Mouse (Mus musculus): ENCODE data around the gene Btbd19. TPM values are rescaled to one million over a fixed set of nuclear protein-coding genes. Genes with fewer than 3 reads are reported as not detected.

The Btbd19 gene
- polyA plus RNA-seq, 1 experiment from 2014 or later = 5.1 TPM

DNA sequence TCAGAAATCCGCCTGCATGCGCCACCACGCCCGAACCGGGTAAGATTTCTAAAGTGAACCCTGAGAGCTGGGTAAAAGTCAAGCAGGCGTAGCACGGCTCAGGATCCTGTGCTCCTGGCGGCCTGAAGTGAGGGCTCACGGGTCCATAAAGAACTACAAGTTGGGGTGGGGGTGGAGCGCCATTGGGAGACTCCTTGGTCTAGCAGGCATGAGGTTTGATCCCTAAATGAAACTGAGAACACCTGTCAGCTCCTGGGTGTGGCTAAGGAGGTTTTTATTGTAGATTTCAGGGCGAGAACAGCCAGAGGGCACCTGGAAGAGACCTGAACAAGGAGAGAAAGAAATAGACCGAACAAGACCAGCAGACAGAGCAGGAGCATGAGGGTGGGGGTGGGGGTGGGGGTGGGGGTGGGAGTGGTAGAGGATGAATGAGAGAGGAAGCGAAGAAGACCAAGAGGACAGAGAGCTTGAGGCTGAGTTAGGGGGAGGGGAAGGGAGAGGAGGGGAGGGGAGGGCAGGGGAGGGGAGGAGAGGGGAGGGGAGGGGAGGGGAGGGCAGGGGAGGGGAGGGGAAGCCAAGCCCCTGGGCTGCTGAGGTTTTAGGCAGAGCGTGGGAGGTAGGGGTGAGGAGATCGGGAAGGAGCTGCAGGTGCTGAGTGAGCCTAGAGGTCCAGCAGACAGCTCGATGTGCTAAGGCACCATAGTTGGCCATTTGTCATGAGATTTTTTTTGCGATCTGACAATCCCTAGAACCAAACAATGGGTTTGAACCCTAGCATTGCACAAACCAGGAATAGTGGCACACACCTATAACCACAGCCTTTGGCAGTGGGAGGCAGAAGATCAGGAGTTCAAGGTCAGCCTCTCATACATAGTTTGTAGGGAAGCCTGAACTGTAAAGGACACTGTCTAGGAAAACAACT, 13.0 kb upstream of the Btbd19 start:
- Histone ChIP-seq H3K36me3 (ENCODE audit: insufficient read depth, low read length) (no peaks in the 10 kb centered on the region), H3K9ac (replicated peaks; ENCODE audit: low read length) (no peak overlapping the region), H3K4me3 (ENCODE audit: low read length) (no peak overlapping the region), H3K4me2 (replicated peaks; ENCODE audit: low read depth, low read length) (no peak overlapping the region), H3K9me3 (ENCODE audit: low read length) (no peaks in the 10 kb centered on the region), H3K27me3 (ENCODE audit: insufficient read depth, low read length) (no peaks in the 10 kb centered on the region), H3K27ac (ENCODE audit: low read length) (no peak overlapping the region), H3K4me1 (ENCODE audit: insufficient read depth, low read length) (peaks cover 8% of the 10 kb centered on the region)
- WGBS = 56% methylated on average over 15 of the region's 17 CpGs
- no peak for ATAC-seq (ENCODE audit: low FRiP score, low TSS enrichment)

- no peak overlapping the region for H3K4me3 ChIP-seq (ENCODE audit: low read length)
- H3K9me3 ChIP-seq (ENCODE audit: low read length) = no peaks in the 10 kb centered on the region
- 38% methylated on average over 8 of the region's 8 CpGs for whole genome bisulfite sequencing
- ATAC-seq (ENCODE audit: low FRiP score, low TSS enrichment) = 0 out of 2 replicates have a peak, but pooled peaks have one; percentile 19
- peaks cover 15% of the 10 kb centered on the region for H3K27me3 ChIP-seq (ENCODE audit: insufficient read depth, low read length)
- no peaks in the 10 kb centered on the region for H3K36me3 ChIP-seq (ENCODE audit: insufficient read depth, low read length)
- no peak overlapping the region for H3K4me2 ChIP-seq (replicated peaks; ENCODE audit: low read depth, low read length)
- peaks cover 15% of the 10 kb centered on the region for H3K4me1 ChIP-seq (ENCODE audit: insufficient read depth, low read length)
- no peak overlapping the region for H3K9ac ChIP-seq (replicated peaks; ENCODE audit: low read length)
- H3K27ac ChIP-seq (ENCODE audit: low read length) = no peak overlapping the region
Observed at GRCm38 (mm10) chr4:117136034-117136433, 10.5 kb upstream of the Btbd19 start.

- no peaks in the 10 kb centered on the region for H3K36me3 ChIP-seq (ENCODE audit: insufficient read depth, low read length)
- WGBS = 28% methylated on average over 2 of the region's 2 CpGs
- no peak overlapping the region for H3K27ac ChIP-seq (ENCODE audit: low read length)
- no peak for ATAC-seq (ENCODE audit: low FRiP score, low TSS enrichment)
- H3K4me1 ChIP-seq (ENCODE audit: insufficient read depth, low read length) = peaks cover 15% of the 10 kb centered on the region
- H3K4me3 ChIP-seq (ENCODE audit: low read length) = no peak overlapping the region
- no peak overlapping the region for H3K9ac ChIP-seq (replicated peaks; ENCODE audit: low read length)
- H3K9me3 ChIP-seq (ENCODE audit: low read length) = no peaks in the 10 kb centered on the region
- H3K4me2 ChIP-seq (replicated peaks; ENCODE audit: low read depth, low read length) = no peak overlapping the region
- peaks cover 15% of the 10 kb centered on the region for H3K27me3 ChIP-seq (ENCODE audit: insufficient read depth, low read length)
Observed at GRCm38 (mm10) chr4:117134601-117134995, 9.1 kb upstream of the Btbd19 start.

GRCm38 (mm10) chr4:117133817-117134600, 8.5 kb upstream of the Btbd19 start, which contains the start of gene Plk3:
Gene Plk3 (minus strand): TSS chr4:117133963.
- peak; percentile 93 for ATAC-seq (ENCODE audit: low FRiP score, low TSS enrichment)
- no peak within 1 kb of the TSS for H3K27ac ChIP-seq (ENCODE audit: low read length)
- WGBS = 1% methylated on average over 40 of the region's 48 CpGs

GRCm38 (mm10) chr4:117133366-117133796, 7.9 kb upstream of the Btbd19 start:
- Histone ChIP-seq H3K4me1 (ENCODE audit: insufficient read depth, low read length) (peaks cover 15% of the 10 kb centered on the region), H3K36me3 (ENCODE audit: insufficient read depth, low read length) (peaks cover 4% of the 10 kb centered on the region; the same call in 1 of the 2 replicates), H3K4me2 (replicated peaks; ENCODE audit: low read depth, low read length) (peak overlapping the region; percentile 98), H3K9ac (replicated peaks; ENCODE audit: low read length) (peak overlapping the region; percentile 87), H3K27me3 (ENCODE audit: insufficient read depth, low read length) (peaks cover 15% of the 10 kb centered on the region), H3K27ac (ENCODE audit: low read length) (no peak overlapping the region), H3K9me3 (ENCODE audit: low read length) (no peaks in the 10 kb centered on the region), H3K4me3 (ENCODE audit: low read length) (peak overlapping the region; percentile 77)
- peak; percentile 10; the same call in 1 of the 2 replicates for ATAC-seq (ENCODE audit: low FRiP score, low TSS enrichment)
- under 1% methylated on average over 42 of the region's 42 CpGs for WGBS

More at GRCm38 (mm10) chr4:117133817-117134600, 8.5 kb upstream of the Btbd19 start, which contains the start of gene Plk3:
- Histone ChIP-seq H3K9me3 (ENCODE audit: low read length) (no peaks in the 10 kb centered on the region), H3K27me3 (ENCODE audit: insufficient read depth, low read length) (peaks cover 15% of the 10 kb centered on the region), H3K4me1 (ENCODE audit: insufficient read depth, low read length) (peaks cover 15% of the 10 kb centered on the region), H3K4me3 (ENCODE audit: low read length) (peak within 1 kb of the TSS; percentile 77), H3K9ac (replicated peaks; ENCODE audit: low read length) (peak within 1 kb of the TSS; percentile 87), H3K4me2 (replicated peaks; ENCODE audit: low read depth, low read length) (peak within 1 kb of the TSS; percentile 98), H3K36me3 (ENCODE audit: insufficient read depth, low read length) (no peaks in the 10 kb centered on the region)

- Histone ChIP-seq H3K4me2 (replicated peaks; ENCODE audit: low read depth, low read length) (peak overlapping the region; percentile 98), H3K4me1 (ENCODE audit: insufficient read depth, low read length) (peaks cover 15% of the 10 kb centered on the region), H3K4me3 (ENCODE audit: low read length) (peak overlapping the region; percentile 77), H3K27ac (ENCODE audit: low read length) (no peak overlapping the region), H3K9ac (replicated peaks; ENCODE audit: low read length) (peak overlapping the region; percentile 87), H3K9me3 (ENCODE audit: low read length) (no peaks in the 10 kb centered on the region), H3K36me3 (ENCODE audit: insufficient read depth, low read length) (peaks cover 9% of the 10 kb centered on the region; the same call in 1 of the 2 replicates), H3K27me3 (ENCODE audit: insufficient read depth, low read length) (peaks cover 15% of the 10 kb centered on the region)
- ATAC-seq (ENCODE audit: low FRiP score, low TSS enrichment) = no peak
- WGBS = 27% methylated on average over 11 of the region's 11 CpGs
Observed at GRCm38 (mm10) chr4:117132794-117133143, 7.2 kb upstream of the Btbd19 start.

DNA sequence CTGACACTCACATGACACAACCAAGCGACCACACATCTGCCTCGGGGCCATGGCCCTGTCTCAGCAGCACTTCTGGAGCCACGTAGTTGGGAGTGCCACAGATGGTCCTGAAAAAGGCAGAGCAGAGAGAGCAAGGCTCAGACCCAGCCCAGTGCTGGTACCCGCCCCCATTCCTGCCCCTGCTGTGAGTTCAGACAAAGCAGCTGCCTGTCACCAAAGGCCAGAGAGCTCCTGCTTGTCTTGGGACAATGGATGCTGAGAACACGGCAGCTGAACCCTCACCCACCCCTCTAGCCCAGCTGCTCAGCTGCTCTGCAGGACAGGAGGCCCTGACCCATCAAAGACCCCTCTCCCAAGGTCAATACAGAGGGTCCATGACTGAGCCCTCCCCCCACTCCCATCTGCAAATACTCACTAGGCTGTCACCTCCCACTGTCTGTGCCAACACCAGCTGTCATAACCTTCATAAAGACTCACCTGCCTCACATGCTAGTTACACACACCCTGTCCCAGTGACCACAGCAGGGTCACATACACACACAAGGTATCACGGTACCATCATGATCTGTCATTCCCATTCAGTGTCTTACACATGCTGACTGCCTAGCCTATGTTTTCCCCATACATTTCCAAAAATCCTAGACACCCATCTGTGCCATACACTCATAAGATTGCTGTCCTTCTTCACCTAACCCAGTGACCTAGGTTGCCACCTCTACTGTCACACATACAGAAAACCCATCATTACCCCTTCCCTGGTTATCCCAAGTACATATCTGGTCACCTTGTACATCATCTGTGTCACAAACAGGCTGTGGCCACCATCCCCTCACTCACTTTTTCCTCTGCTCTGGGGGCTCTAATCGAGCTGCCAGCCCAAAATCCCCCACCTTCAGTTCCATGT, 6.6 kb upstream of the Btbd19 start:
- Histone ChIP-seq H3K36me3 (ENCODE audit: insufficient read depth, low read length) (peaks cover 9% of the 10 kb centered on the region; the same call in 1 of the 2 replicates), H3K9me3 (ENCODE audit: low read length) (no peaks in the 10 kb centered on the region), H3K4me2 (replicated peaks; ENCODE audit: low read depth, low read length) (peak overlapping the region; percentile 98; the same call in 1 of the 2 replicates), H3K4me3 (ENCODE audit: low read length) (peak overlapping the region; percentile 77), H3K27me3 (ENCODE audit: insufficient read depth, low read length) (peaks cover 15% of the 10 kb centered on the region), H3K9ac (replicated peaks; ENCODE audit: low read length) (peak overlapping the region; percentile 87; the same call in 1 of the 2 replicates), H3K4me1 (ENCODE audit: insufficient read depth, low read length) (peaks cover 15% of the 10 kb centered on the region), H3K27ac (ENCODE audit: low read length) (no peak overlapping the region)
- ATAC-seq (ENCODE audit: low FRiP score, low TSS enrichment) = no peak
- 38% methylated on average over 7 of the region's 7 CpGs for WGBS

- Histone ChIP-seq H3K4me3 (ENCODE audit: low read length) (no peak overlapping the region), H3K27me3 (ENCODE audit: insufficient read depth, low read length) (peaks cover 15% of the 10 kb centered on the region), H3K9me3 (ENCODE audit: low read length) (no peaks in the 10 kb centered on the region), H3K27ac (ENCODE audit: low read length) (no peak overlapping the region), H3K4me1 (ENCODE audit: insufficient read depth, low read length) (peaks cover 19% of the 10 kb centered on the region), H3K9ac (replicated peaks; ENCODE audit: low read length) (no peak overlapping the region), H3K4me2 (replicated peaks; ENCODE audit: low read depth, low read length) (no peak overlapping the region), H3K36me3 (ENCODE audit: insufficient read depth, low read length) (peaks cover 9% of the 10 kb centered on the region; the same call in 1 of the 2 replicates)
- no peak for ATAC-seq (ENCODE audit: low FRiP score, low TSS enrichment)
- WGBS = 88% methylated on average over 6 of the region's 6 CpGs
Observed at GRCm38 (mm10) chr4:117131198-117131597, 5.7 kb upstream of the Btbd19 start.

GRCm38 (mm10) chr4:117130790-117131189, 5.3 kb upstream of the Btbd19 start:
- H3K9ac ChIP-seq (replicated peaks; ENCODE audit: low read length) = no peak overlapping the region

More at GRCm38 (mm10) chr4:117130790-117131189, 5.3 kb upstream of the Btbd19 start:
- Histone ChIP-seq H3K36me3 (ENCODE audit: insufficient read depth, low read length) (peaks cover 9% of the 10 kb centered on the region; the same call in 1 of the 2 replicates), H3K9me3 (ENCODE audit: low read length) (no peaks in the 10 kb centered on the region), H3K4me1 (ENCODE audit: insufficient read depth, low read length) (peaks cover 23% of the 10 kb centered on the region), H3K4me3 (ENCODE audit: low read length) (no peak overlapping the region), H3K27ac (ENCODE audit: low read length) (no peak overlapping the region), H3K27me3 (ENCODE audit: insufficient read depth, low read length) (peaks cover 15% of the 10 kb centered on the region), H3K4me2 (replicated peaks; ENCODE audit: low read depth, low read length) (no peak overlapping the region)
- ATAC-seq (ENCODE audit: low FRiP score, low TSS enrichment) = no peak
- 78% methylated on average over 6 of the region's 6 CpGs for WGBS
